Mouse (Mus musculus): Measurements from ENCODE around the gene Cyp1a2. TPM values are rescaled to one million over a fixed set of nuclear protein-coding genes. Genes with fewer than 3 reads are reported as not detected.

Gene Cyp1a2
- polyA plus RNA-seq (2014; fragmentation: Illumina TruSeq; extraction: RNeasy Lipid Tissue Mini Kit (QIAGEN cat#74804); ENCODE audit: low read depth, low replicate concordance), result not detected

GRCm38 (mm10) chr9:57683520-57683919, at the start of gene Cyp1a2:
Cyp1a2 (minus strand) TSS chr9:57683703.

GRCm38 (mm10) chr9:57708068-57708719, 24.7 kb upstream of the Cyp1a2 start, which contains the start of gene Edc3:
Edc3 (plus strand) TSS chr9:57708540.

GRCm38 (mm10) chr9:57687751-57688150, 4.2 kb upstream of the Cyp1a2 start, which contains the start of gene Cyp1a1:
Cyp1a1 (plus strand) TSS chr9:57687928.

GRCm38 (mm10) chr9:57653283-57653682, 30.2 kb downstream of the Cyp1a2 start, which contains the start of gene Csk:
Csk (minus strand) TSS chr9:57653631.

Other genes with a start within 250 kb of the Cyp1a2 start
- 10.9 TPM for gene Ppcdc, start 243.6 kb downstream of the Cyp1a2 start, polyA plus RNA-seq (2014; fragmentation: Illumina TruSeq; extraction: RNeasy Lipid Tissue Mini Kit (QIAGEN cat#74804); ENCODE audit: low read depth, low replicate concordance)
- gene Scamp5, start 215.6 kb downstream of the Cyp1a2 start, polyA plus RNA-seq (2014; fragmentation: Illumina TruSeq; extraction: RNeasy Lipid Tissue Mini Kit (QIAGEN cat#74804); ENCODE audit: low read depth, low replicate concordance), result 13.2 TPM
- gene Rpp25, start 179.7 kb downstream of the Cyp1a2 start, polyA plus RNA-seq (2014; fragmentation: Illumina TruSeq; extraction: RNeasy Lipid Tissue Mini Kit (QIAGEN cat#74804); ENCODE audit: low read depth, low replicate concordance), result not detected
- gene Cox5a, start 162.4 kb downstream of the Cyp1a2 start, polyA plus RNA-seq (2014; fragmentation: Illumina TruSeq; extraction: RNeasy Lipid Tissue Mini Kit (QIAGEN cat#74804); ENCODE audit: low read depth, low replicate concordance), result 1,010 TPM
- gene Fam219b, start 146.2 kb downstream of the Cyp1a2 start, polyA plus RNA-seq (2014; fragmentation: Illumina TruSeq; extraction: RNeasy Lipid Tissue Mini Kit (QIAGEN cat#74804); ENCODE audit: low read depth, low replicate concordance), result 5.0 TPM
- gene Mpi, start 130.9 kb downstream of the Cyp1a2 start, polyA plus RNA-seq (2014; fragmentation: Illumina TruSeq; extraction: RNeasy Lipid Tissue Mini Kit (QIAGEN cat#74804); ENCODE audit: low read depth, low replicate concordance), result 22.1 TPM
- 41.6 TPM for gene Scamp2, start 122.8 kb downstream of the Cyp1a2 start, polyA plus RNA-seq (2014; fragmentation: Illumina TruSeq; extraction: RNeasy Lipid Tissue Mini Kit (QIAGEN cat#74804); ENCODE audit: low read depth, low replicate concordance)
- gene Ulk3, start 94.3 kb downstream of the Cyp1a2 start, polyA plus RNA-seq (2014; fragmentation: Illumina TruSeq; extraction: RNeasy Lipid Tissue Mini Kit (QIAGEN cat#74804); ENCODE audit: low read depth, low replicate concordance), result 9.9 TPM
- gene Cplx3, start 77.4 kb downstream of the Cyp1a2 start, polyA plus RNA-seq (2014; fragmentation: Illumina TruSeq; extraction: RNeasy Lipid Tissue Mini Kit (QIAGEN cat#74804); ENCODE audit: low read depth, low replicate concordance), result not detected
- not detected for gene Lman1l, start 62.9 kb downstream of the Cyp1a2 start, polyA plus RNA-seq (2014; fragmentation: Illumina TruSeq; extraction: RNeasy Lipid Tissue Mini Kit (QIAGEN cat#74804); ENCODE audit: low read depth, low replicate concordance)
- gene Csk, start 30.1 kb downstream of the Cyp1a2 start, polyA plus RNA-seq (2014; fragmentation: Illumina TruSeq; extraction: RNeasy Lipid Tissue Mini Kit (QIAGEN cat#74804); ENCODE audit: low read depth, low replicate concordance), result 5.5 TPM
- not detected for gene Cyp1a1, start 4.2 kb upstream of the Cyp1a2 start, polyA plus RNA-seq (2014; fragmentation: Illumina TruSeq; extraction: RNeasy Lipid Tissue Mini Kit (QIAGEN cat#74804); ENCODE audit: low read depth, low replicate concordance)
- 5.5 TPM for gene Edc3, start 24.8 kb upstream of the Cyp1a2 start, polyA plus RNA-seq (2014; fragmentation: Illumina TruSeq; extraction: RNeasy Lipid Tissue Mini Kit (QIAGEN cat#74804); ENCODE audit: low read depth, low replicate concordance)
- gene Clk3, start 82.2 kb upstream of the Cyp1a2 start, polyA plus RNA-seq (2014; fragmentation: Illumina TruSeq; extraction: RNeasy Lipid Tissue Mini Kit (QIAGEN cat#74804); ENCODE audit: low read depth, low replicate concordance), result 72.0 TPM
- 4.7 TPM for gene Arid3b, start 153.1 kb upstream of the Cyp1a2 start, polyA plus RNA-seq (2014; fragmentation: Illumina TruSeq; extraction: RNeasy Lipid Tissue Mini Kit (QIAGEN cat#74804); ENCODE audit: low read depth, low replicate concordance)
- gene Ubl7, start 227.3 kb upstream of the Cyp1a2 start, polyA plus RNA-seq (2014; fragmentation: Illumina TruSeq; extraction: RNeasy Lipid Tissue Mini Kit (QIAGEN cat#74804); ENCODE audit: low read depth, low replicate concordance), result 41.1 TPM

Data from sigmoid colon, adult 10 weeks (tissue).